Mouse (Mus musculus): ENCODE measurements around the gene Rbms2.

The Rbms2 gene

DNA sequence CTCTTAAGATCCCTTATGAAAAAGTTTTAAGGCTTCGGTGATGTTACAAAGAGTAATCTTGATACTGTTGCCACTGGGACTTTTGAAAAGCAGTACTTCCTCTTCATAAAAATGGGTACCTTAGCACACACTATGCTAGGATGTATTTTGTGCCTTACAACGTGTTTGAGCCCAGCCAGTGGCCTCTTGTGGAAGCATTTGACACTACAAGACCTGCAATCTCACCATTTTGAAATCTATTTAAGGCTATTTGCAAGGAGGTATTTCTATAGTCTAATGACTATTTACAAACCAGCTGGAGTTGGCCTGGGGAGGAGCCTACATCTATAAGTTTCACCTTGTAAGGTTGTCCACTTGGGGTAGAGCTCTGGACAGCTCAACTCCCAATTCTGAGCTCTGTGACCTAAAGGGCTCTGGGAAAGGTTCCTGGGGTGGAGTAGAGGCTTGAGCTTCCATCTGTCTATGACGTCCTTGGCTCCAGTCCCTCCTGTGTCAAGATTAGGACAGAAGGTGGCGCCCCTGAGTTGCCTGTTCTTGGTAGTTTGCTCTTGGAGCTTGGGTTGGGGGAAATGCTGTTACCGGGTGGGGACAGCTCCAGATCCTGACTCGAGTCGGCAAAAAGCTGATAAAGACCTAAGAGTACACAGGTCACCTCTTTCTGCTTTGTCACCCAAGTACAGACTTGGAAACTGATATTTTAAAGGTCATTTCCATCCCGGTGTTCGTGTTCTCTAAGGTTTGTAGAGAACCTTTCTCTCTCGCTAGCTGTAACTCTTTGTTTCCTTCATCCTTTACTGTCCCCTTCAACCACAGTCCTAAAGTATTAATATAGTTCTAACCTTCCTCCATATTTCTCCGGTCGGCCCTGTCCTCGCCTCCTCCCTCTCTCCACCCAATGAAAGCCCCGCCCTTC, 89.2 kb downstream of the Rbms2 start:
- DNase-seq: peak; percentile 90 to 93

DNA sequence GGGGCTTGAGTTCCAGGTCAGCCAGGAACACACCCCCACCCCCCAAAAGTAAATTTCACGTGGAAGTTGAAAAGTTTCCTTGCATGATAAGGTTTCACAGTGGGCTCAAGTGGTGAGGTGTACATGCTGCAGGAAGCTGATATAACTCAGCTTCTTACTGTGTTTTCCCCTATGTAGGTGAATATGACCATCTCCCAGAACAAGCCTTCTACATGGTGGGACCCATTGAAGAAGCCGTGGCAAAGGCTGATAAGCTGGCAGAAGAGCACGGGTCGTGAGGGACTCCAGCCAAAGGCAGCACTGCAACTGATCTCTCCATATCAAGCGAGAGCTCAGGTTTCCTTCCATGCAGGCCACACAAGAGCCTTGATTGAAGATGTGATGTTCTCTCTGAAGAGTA, 90.3 kb downstream of the Rbms2 start:
- no peak for DNase-seq

- no peak for DNase-seq
These were observed 91.9 kb downstream of the Rbms2 start for GRCm38 (mm10) chr10:128088181-128088580.

DNA sequence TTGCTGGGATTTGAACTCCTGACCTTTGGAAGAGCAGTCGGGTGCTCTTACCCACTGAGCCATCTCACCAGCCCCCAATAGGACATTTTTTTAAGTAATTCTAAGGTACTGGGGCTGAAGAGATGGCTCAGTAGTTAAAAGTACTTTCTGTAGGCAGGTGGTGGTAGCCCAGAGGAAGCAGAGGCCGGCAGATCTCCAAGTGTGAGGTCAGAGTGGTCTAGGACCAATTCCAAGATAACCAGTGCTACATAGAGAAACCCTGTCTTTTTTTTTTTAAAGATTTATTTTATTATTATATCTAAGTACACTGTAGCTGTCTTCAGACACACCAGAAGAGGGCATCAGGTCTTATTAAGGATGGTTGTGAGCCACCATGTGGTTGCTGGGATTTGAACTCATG, 92.9 kb downstream of the Rbms2 start:
- peak; percentile 47 to 55 for DNase-seq

DNA sequence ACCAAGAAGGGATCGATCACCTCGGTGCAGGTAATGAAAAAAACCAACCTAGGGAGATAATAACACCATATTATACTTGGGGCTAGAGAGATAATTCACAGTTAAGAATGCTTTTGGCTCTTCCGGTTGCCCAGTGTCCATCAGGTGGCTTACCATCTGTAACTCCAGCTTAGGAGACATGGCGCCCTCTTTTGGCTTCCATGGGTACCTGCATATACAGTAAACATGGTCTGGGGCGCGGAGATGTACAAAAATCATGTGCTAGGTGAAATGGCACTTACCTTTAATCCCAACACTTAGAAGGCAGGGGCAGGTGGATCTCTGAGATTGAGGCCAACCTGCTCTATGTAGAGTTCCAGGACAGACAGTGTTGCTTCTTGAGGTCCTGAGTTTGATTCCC, 93.7 kb downstream of the Rbms2 start:
- DNase-seq: peak in 1 of 2 experiments; percentile 51

- no peak for DNase-seq
These were observed 95.9 kb downstream of the Rbms2 start for GRCm38 (mm10) chr10:128084160-128084559.

DNA sequence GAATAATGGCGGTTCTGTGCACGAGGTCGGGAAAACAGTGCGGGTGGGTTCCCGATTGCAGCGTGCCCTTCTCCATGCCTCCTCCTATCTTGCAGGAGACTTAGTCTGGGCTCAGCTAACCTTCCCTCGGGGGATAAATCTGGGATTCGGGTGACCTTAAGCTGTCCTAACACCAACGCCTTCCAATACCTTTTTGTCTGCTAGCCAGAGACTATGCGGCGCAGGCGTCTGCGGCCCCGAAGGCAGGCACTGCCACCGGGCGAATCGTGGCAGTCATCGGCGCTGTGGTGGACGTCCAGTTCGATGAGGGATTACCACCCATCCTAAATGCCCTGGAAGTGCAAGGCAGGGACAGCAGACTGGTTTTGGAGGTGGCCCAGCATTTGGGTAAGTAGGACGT, 96.4 kb downstream of the Rbms2 start:
- DNase-seq: peak in 1 of 2 experiments; percentile 57

GRCm38 (mm10) chr10:128082880-128083421, 97.1 kb downstream of the Rbms2 start, which contains the start of gene Atp5b:
TSS of gene Atp5b (plus strand) at chr10:128083273.
- DNase-seq: peak; percentile 98

GRCm38 (mm10) chr10:128082477-128082808, 97.7 kb downstream of the Rbms2 start:
- no peak for DNase-seq

GRCm38 (mm10) chr10:128081807-128082476, 98.2 kb downstream of the Rbms2 start:
- peak in 1 of 2 experiments; percentile 40 for DNase-seq

Data from cerebellum, postnatal 25 days (tissue).